Mouse (Mus musculus): ENCODE data around the gene Ak1.

GRCm38 (mm10) chr2:32574901-32575585 is 46.5 kb upstream of the Ak1 start:
- TF ChIP-seq GATA1 (IDR thresholded peaks at IDR 0.05; ENCODE audit: borderline replicate concordance, low read length) (no peak), FLI1 (IDR thresholded peaks at IDR 0.05; ENCODE audit: low read length) (no peak)
